Mouse (Mus musculus): ENCODE measurements at regions not wholly inside any gene's neighbourhood (a gene's known extent, or its start where the extent isn't known, plus 50 kb on each side); places are given as distances from the start of the nearest gene placed in this dataset.

DNA sequence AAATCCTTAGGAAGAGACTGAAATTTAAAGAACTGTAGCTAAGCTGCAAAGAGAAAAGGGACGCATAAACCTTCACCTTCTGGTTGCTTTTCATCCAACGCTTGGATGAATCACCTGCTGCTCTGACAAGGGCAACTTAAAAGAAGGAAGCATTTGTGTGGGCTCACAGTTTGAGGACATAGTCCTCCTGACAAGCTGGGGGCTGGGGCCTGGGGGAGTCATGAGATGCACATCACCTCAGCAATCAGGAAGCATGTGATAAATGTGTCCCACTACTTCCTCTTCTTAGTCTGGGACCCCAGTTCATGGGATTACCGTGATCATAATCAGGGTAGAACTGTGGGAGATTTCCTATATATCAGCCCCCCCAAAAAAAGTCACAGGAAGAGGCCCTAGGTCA lies 107.8 kb upstream of the F13a1 start:
- WGBS: 73% methylated on average over 3 of the region's 3 CpGs
- Histone ChIP-seq H3K4me2 (ENCODE audit: low read depth, low read length) (no peak overlapping the region), H3K36me3 (ENCODE audit: control insufficient read depth, insufficient read depth, low read length) (no peaks in the 10 kb centered on the region), H3K4me1 (ENCODE audit: control insufficient read depth, insufficient read depth, low read length) (no peaks in the 10 kb centered on the region), H3K9ac (ENCODE audit: low read length) (no peak overlapping the region), H3K9me3 (replicated peaks; ENCODE audit: control insufficient read depth, low read length) (no peaks in the 10 kb centered on the region), H3K27ac (ENCODE audit: low read length) (no peak overlapping the region), H3K4me3 (replicated peaks; ENCODE audit: low read length) (no peak overlapping the region), H3K27me3 (ENCODE audit: control insufficient read depth, insufficient read depth, low read length) (no peaks in the 10 kb centered on the region)
- ATAC-seq (ENCODE audit: insufficient read depth, low FRiP score): no peak

- no peak overlapping the region for H3K27ac ChIP-seq (ENCODE audit: low read length)
- no peaks in the 10 kb centered on the region for H3K27me3 ChIP-seq (ENCODE audit: control insufficient read depth, insufficient read depth, low read length)
- no peak for ATAC-seq (ENCODE audit: insufficient read depth, low FRiP score)
- 65% methylated on average over 4 of the region's 4 CpGs for WGBS
- no peaks in the 10 kb centered on the region for H3K4me1 ChIP-seq (ENCODE audit: control insufficient read depth, insufficient read depth, low read length)
- no peak overlapping the region for H3K4me2 ChIP-seq (ENCODE audit: low read depth, low read length)
- no peaks in the 10 kb centered on the region for H3K36me3 ChIP-seq (ENCODE audit: control insufficient read depth, insufficient read depth, low read length)
- no peaks in the 10 kb centered on the region; the same call in 1 of the 2 replicates for H3K9me3 ChIP-seq (replicated peaks; ENCODE audit: control insufficient read depth, low read length)
- H3K9ac ChIP-seq (ENCODE audit: low read length): no peak overlapping the region
- no peak overlapping the region for H3K4me3 ChIP-seq (replicated peaks; ENCODE audit: low read length)
Measured at GRCm38 (mm10) chr13:37151835-37152516, 101.9 kb upstream of the F13a1 start.

DNA sequence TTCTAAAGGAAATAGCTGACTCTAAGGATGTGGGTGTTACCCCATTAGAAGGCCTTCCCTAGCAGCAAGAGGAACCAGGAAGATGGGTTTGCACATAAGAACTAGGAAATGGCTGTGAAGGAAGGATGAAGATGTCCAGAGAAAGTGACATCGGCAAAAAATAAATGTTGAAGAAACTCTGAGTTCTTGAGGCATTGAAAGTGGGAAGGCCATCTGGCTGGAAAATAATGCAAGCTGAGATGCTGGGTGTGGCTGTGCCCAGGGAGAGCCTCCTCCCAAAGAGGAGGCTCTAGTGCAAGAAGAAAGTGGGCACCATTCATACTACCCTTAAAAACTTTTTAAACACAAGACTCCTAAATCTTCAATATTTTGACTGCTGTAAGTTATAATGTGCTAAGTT lies 99.9 kb upstream of the F13a1 start:
- no peaks in the 10 kb centered on the region for H3K27me3 ChIP-seq (ENCODE audit: control insufficient read depth, insufficient read depth, low read length)
- no peak overlapping the region for H3K4me2 ChIP-seq (ENCODE audit: low read depth, low read length)
- H3K27ac ChIP-seq (ENCODE audit: low read length): no peak overlapping the region
- ATAC-seq (ENCODE audit: insufficient read depth, low FRiP score): no peak
- 87% methylated on average over 1 of the region's 1 CpGs for WGBS
- H3K9me3 ChIP-seq (replicated peaks; ENCODE audit: control insufficient read depth, low read length): no peaks in the 10 kb centered on the region; the same call in 1 of the 2 replicates
- H3K4me1 ChIP-seq (ENCODE audit: control insufficient read depth, insufficient read depth, low read length): no peaks in the 10 kb centered on the region
- no peaks in the 10 kb centered on the region for H3K36me3 ChIP-seq (ENCODE audit: control insufficient read depth, insufficient read depth, low read length)
- no peak overlapping the region for H3K4me3 ChIP-seq (replicated peaks; ENCODE audit: low read length)
- H3K9ac ChIP-seq (ENCODE audit: low read length): no peak overlapping the region

DNA sequence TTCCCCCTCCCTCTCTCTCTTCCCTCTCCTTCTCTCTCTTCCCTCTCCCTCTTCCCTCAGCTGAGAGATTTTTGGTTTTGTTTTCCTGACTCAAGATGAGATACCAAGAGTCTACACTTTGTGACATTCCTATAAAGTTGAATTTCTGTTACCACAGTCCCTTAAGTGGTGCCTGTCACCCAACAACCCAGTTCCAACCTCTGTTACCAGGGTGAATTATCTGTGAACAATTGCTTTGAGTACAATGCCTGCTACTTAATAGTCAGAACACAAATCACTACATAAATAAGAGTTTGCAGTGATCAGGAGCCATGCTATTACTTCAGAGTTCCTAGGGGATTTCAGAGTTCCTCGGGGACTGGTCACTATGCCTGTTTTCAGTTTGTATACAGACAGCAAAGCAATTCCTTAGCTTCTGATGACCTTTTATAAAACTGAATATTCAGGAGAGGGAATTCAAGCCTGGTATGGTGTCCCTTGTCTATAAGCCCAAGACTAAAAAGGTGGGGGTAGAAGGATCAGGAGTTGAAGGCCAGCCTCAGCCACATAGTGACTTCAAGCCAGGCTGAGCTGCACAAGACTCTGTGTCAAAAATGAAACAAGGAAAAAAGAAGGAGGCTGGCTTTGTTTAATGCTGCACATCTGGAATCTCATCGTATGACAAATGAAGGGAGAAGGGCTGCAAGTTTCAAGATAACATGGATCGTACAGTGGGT lies 99.2 kb upstream of the F13a1 start:
- H3K4me1 ChIP-seq (ENCODE audit: control insufficient read depth, insufficient read depth, low read length): no peaks in the 10 kb centered on the region
- H3K9ac ChIP-seq (ENCODE audit: low read length): no peak overlapping the region
- no peak overlapping the region for H3K4me3 ChIP-seq (replicated peaks; ENCODE audit: low read length)
- no peak overlapping the region for H3K27ac ChIP-seq (ENCODE audit: low read length)
- H3K36me3 ChIP-seq (ENCODE audit: control insufficient read depth, insufficient read depth, low read length): no peaks in the 10 kb centered on the region
- no peak overlapping the region for H3K4me2 ChIP-seq (ENCODE audit: low read depth, low read length)
- H3K9me3 ChIP-seq (replicated peaks; ENCODE audit: control insufficient read depth, low read length): no peaks in the 10 kb centered on the region; the same call in 1 of the 2 replicates
- WGBS: 52% methylated on average over 3 of the region's 3 CpGs
- no peak for ATAC-seq (ENCODE audit: insufficient read depth, low FRiP score)
- no peaks in the 10 kb centered on the region for H3K27me3 ChIP-seq (ENCODE audit: control insufficient read depth, insufficient read depth, low read length)

DNA sequence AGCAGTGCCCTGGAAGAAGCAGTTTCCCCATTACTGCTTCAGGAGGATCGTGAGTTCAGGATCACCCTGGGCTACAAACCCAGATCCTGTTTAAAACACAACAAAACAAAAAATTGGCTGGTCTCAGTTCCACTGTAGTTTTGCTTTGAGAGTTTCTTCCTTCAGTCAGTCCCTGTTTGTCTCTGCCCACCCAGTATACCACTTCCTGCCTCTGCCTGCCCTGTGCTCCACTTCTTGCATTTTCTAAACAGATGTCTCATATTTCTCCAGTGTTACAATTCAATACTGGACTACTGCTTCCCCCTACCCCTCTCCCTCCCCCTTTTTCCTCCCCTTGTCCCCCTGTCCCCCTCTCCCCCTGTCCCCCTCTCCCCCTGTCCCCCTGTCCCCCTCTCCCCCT lies 98.6 kb upstream of the F13a1 start:
- H3K9me3 ChIP-seq (replicated peaks; ENCODE audit: control insufficient read depth, low read length): no peaks in the 10 kb centered on the region; the same call in 1 of the 2 replicates
- H3K27ac ChIP-seq (ENCODE audit: low read length): no peak overlapping the region
- H3K4me2 ChIP-seq (ENCODE audit: low read depth, low read length): no peak overlapping the region
- no peak overlapping the region for H3K9ac ChIP-seq (ENCODE audit: low read length)
- 70% methylated on average over 1 of the region's 1 CpGs for WGBS
- no peak for ATAC-seq (ENCODE audit: insufficient read depth, low FRiP score)
- no peaks in the 10 kb centered on the region for H3K27me3 ChIP-seq (ENCODE audit: control insufficient read depth, insufficient read depth, low read length)
- no peaks in the 10 kb centered on the region for H3K36me3 ChIP-seq (ENCODE audit: control insufficient read depth, insufficient read depth, low read length)
- H3K4me1 ChIP-seq (ENCODE audit: control insufficient read depth, insufficient read depth, low read length): no peaks in the 10 kb centered on the region
- no peak overlapping the region for H3K4me3 ChIP-seq (replicated peaks; ENCODE audit: low read length)

- 81% methylated on average over 8 of the region's 8 CpGs for WGBS
Measured at GRCm38 (mm10) chr13:37147790-37148189, 97.7 kb upstream of the F13a1 start.

DNA sequence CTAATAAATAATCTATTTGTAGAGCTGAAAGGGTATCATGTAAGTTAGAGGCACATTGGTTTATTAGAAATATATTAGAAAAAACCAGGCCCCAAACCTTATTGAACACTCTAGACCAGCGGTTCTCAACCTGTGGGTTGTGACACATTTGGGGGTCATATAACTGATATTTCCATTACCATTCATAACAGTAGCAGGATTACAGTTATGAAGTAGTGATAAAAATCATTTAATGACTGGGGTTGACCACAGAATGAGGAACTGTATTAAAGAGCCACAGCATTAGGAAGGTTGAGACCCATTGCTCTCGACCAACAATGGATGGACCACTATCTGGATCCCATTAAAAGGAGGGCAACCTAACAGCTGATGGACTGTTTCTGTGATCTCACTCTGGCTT lies 92.8 kb upstream of the F13a1 start:
- ATAC-seq (ENCODE audit: insufficient read depth, low FRiP score): no peak
- 89% methylated on average over 2 of the region's 2 CpGs for WGBS

More at GRCm38 (mm10) chr13:37147790-37148189, 97.7 kb upstream of the F13a1 start:
- Histone ChIP-seq H3K27me3 (ENCODE audit: control insufficient read depth, insufficient read depth, low read length) (no peaks in the 10 kb centered on the region), H3K9me3 (replicated peaks; ENCODE audit: control insufficient read depth, low read length) (no peaks in the 10 kb centered on the region; the same call in 1 of the 2 replicates), H3K4me2 (ENCODE audit: low read depth, low read length) (no peak overlapping the region), H3K36me3 (ENCODE audit: control insufficient read depth, insufficient read depth, low read length) (no peaks in the 10 kb centered on the region), H3K9ac (ENCODE audit: low read length) (no peak overlapping the region), H3K4me1 (ENCODE audit: control insufficient read depth, insufficient read depth, low read length) (no peaks in the 10 kb centered on the region), H3K27ac (ENCODE audit: low read length) (no peak overlapping the region), H3K4me3 (replicated peaks; ENCODE audit: low read length) (no peak overlapping the region)
- no peak for ATAC-seq (ENCODE audit: insufficient read depth, low FRiP score)

GRCm38 (mm10) chr13:37135115-37135514 lies 85.1 kb upstream of the F13a1 start:
- 74% methylated on average over 1 of the region's 1 CpGs for WGBS
- no peak for ATAC-seq (ENCODE audit: insufficient read depth, low FRiP score)
- H3K9ac ChIP-seq (ENCODE audit: low read length): no peak overlapping the region

More for the DNA sequence above, 92.8 kb upstream of the F13a1 start:
- H3K4me3 ChIP-seq (replicated peaks; ENCODE audit: low read length): no peak overlapping the region
- H3K27ac ChIP-seq (ENCODE audit: low read length): no peak overlapping the region
- H3K9me3 ChIP-seq (replicated peaks; ENCODE audit: control insufficient read depth, low read length): no peaks in the 10 kb centered on the region; the same call in 1 of the 2 replicates
- no peak overlapping the region for H3K9ac ChIP-seq (ENCODE audit: low read length)
- no peaks in the 10 kb centered on the region for H3K36me3 ChIP-seq (ENCODE audit: control insufficient read depth, insufficient read depth, low read length)
- H3K27me3 ChIP-seq (ENCODE audit: control insufficient read depth, insufficient read depth, low read length): no peaks in the 10 kb centered on the region
- no peaks in the 10 kb centered on the region for H3K4me1 ChIP-seq (ENCODE audit: control insufficient read depth, insufficient read depth, low read length)
- H3K4me2 ChIP-seq (ENCODE audit: low read depth, low read length): no peak overlapping the region

GRCm38 (mm10) chr13:37134518-37134917 lies 84.5 kb upstream of the F13a1 start:
- Histone ChIP-seq H3K9me3 (replicated peaks; ENCODE audit: control insufficient read depth, low read length) (no peaks in the 10 kb centered on the region), H3K4me1 (ENCODE audit: control insufficient read depth, insufficient read depth, low read length) (no peaks in the 10 kb centered on the region), H3K27ac (ENCODE audit: low read length) (no peak overlapping the region), H3K4me2 (ENCODE audit: low read depth, low read length) (no peak overlapping the region), H3K4me3 (replicated peaks; ENCODE audit: low read length) (no peak overlapping the region), H3K36me3 (ENCODE audit: control insufficient read depth, insufficient read depth, low read length) (no peaks in the 10 kb centered on the region), H3K27me3 (ENCODE audit: control insufficient read depth, insufficient read depth, low read length) (no peaks in the 10 kb centered on the region), H3K9ac (ENCODE audit: low read length) (no peak overlapping the region)
- ATAC-seq (ENCODE audit: insufficient read depth, low FRiP score): no peak
- WGBS: 80% methylated on average over 2 of the region's 2 CpGs

More at GRCm38 (mm10) chr13:37135115-37135514, 85.1 kb upstream of the F13a1 start:
- H3K9me3 ChIP-seq (replicated peaks; ENCODE audit: control insufficient read depth, low read length): no peaks in the 10 kb centered on the region
- no peaks in the 10 kb centered on the region for H3K27me3 ChIP-seq (ENCODE audit: control insufficient read depth, insufficient read depth, low read length)
- H3K27ac ChIP-seq (ENCODE audit: low read length): no peak overlapping the region
- no peak overlapping the region for H3K4me3 ChIP-seq (replicated peaks; ENCODE audit: low read length)
- H3K4me1 ChIP-seq (ENCODE audit: control insufficient read depth, insufficient read depth, low read length): no peaks in the 10 kb centered on the region
- no peak overlapping the region for H3K4me2 ChIP-seq (ENCODE audit: low read depth, low read length)
- no peaks in the 10 kb centered on the region for H3K36me3 ChIP-seq (ENCODE audit: control insufficient read depth, insufficient read depth, low read length)

All from stomach, embryonic 16.5 days (tissue).